Mouse (Mus musculus) embryonic facial prominence, embryonic 15.5 days (tissue): ENCODE measurements around the gene Sept9. TPM values are rescaled to one million over a fixed set of nuclear protein-coding genes. Genes with fewer than 3 reads are reported as not detected.

ENCODE experiments used
- ATAC-seq: fragments of 200-750 bp; cut with Nextera tagmentation; 2 replicates; pipeline ENCODE4 v1.8.0; 2017; ENCODE audit warnings: low read depth, moderate TSS enrichment; ENCODE audit not compliant: insufficient number of reproducible peaks, low FRiP score, low TSS enrichment
- H3K27ac ChIP-seq: fragments of 300-500 bp; sonication (generic); replicated peaks from 2 replicates; pipeline ENCODE4 v1.5.1; 2015; ENCODE audit warnings: mild to moderate bottlenecking, inconsistent platforms
- H3K27me3 ChIP-seq: fragments of 300-500 bp; sonication (generic); 2 replicates; pipeline ENCODE4 v1.6.1; 2015; ENCODE audit warnings: inconsistent platforms
- H3K36me3 ChIP-seq: fragments of 300-500 bp; sonication (generic); 2 replicates; pipeline ENCODE4 v1.6.1; 2015; ENCODE audit warnings: mild to moderate bottlenecking, inconsistent platforms
- H3K4me1 ChIP-seq: fragments of 300-500 bp; sonication (generic); 2 replicates; pipeline ENCODE4 v1.6.1; 2015; ENCODE audit warnings: inconsistent platforms
- H3K4me2 ChIP-seq: fragments of 300-500 bp; sonication (generic); replicated peaks from 2 replicates; pipeline ENCODE4 v1.6.1; 2015; ENCODE audit warnings: mild to moderate bottlenecking, inconsistent platforms
- H3K4me3 ChIP-seq: fragments of 300-500 bp; sonication (generic); replicated peaks from 2 replicates; pipeline ENCODE4 v1.5.1; 2015; ENCODE audit warnings: mild to moderate bottlenecking, inconsistent platforms
- H3K9ac ChIP-seq: fragments of 300-500 bp; sonication (generic); 2 replicates; pipeline ENCODE4 v1.6.1; 2015; ENCODE audit warnings: inconsistent platforms
- H3K9me3 ChIP-seq: fragments of 300-500 bp; sonication (generic); replicated peaks from 2 replicates; pipeline ENCODE4 v1.6.1; 2016; ENCODE audit warnings: inconsistent platforms
- WGBS: fragments of 180-500 bp; shearing (Covaris S2); methylation state at CpG from one replicate; pipeline ENCODE4 v1.1.7; 2015; 5-methylcytosine and 5-hydroxymethylcytosine counted together
- polyA plus RNA-seq: library from polyadenylated mRNA; unstranded; fragments of >200 nt; fragmentation: Nextera tagmentation; extraction: Ambion mirVana; gene quantifications from 2 replicates; pipeline ENCODE4 v1.2.1, GENCODE M21; 2015

Sept9 gene
- 150 and 157 TPM in 2 replicates for polyA plus RNA-seq

GRCm38 (mm10) chr11:117199282-117200175 lies at the start of gene Sept9:
TSS of gene Sept9 (plus strand) at chr11:117199661.
- H3K9me3 ChIP-seq = no peaks in the 10 kb centered on the region
- peaks cover 12% of the 10 kb centered on the region for H3K27me3 ChIP-seq
- no peak within 1 kb of the TSS for H3K27ac ChIP-seq
- no peaks in the 10 kb centered on the region for H3K36me3 ChIP-seq
- no peak for ATAC-seq
- H3K4me3 ChIP-seq = peak within 1 kb of the TSS; percentile 50
- H3K4me2 ChIP-seq = peak within 1 kb of the TSS; percentile 94
- WGBS = 2% methylated on average over 65 of the region's 70 CpGs
- peaks cover 46% of the 10 kb centered on the region for H3K4me1 ChIP-seq
- H3K9ac ChIP-seq = peak within 1 kb of the TSS; percentile 23

DNA sequence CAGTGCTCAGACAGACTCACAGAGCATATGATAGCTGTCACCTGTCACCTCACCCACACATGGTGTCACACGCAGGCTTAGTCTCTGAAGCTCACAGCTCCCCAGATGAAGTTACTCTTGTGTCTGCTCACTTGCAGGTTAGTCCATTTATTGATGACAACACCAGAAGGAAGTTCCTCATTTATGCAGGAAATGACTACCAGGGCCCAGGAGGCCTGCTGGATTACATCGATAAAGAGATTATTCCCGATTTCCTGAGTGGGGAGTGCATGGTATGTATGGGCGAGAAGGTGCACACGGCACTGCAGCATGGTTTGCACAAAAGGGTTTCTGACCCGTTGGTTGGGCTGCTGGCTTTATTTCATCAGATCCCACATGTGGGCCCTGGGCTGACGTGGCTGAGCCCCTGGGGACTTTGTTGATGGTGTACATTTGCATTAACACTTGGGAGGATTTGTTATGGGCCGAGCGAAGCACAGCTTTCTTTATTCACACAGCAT lies 48.9 kb upstream of the Sept9 start:
- Histone ChIP-seq H3K36me3 (peaks cover 85% of the 10 kb centered on the region), H3K9ac (no peak overlapping the region), H3K27me3 (no peaks in the 10 kb centered on the region; the same call in 1 of the 2 replicates), H3K4me1 (peaks cover 15% of the 10 kb centered on the region; the same call in 1 of the 2 replicates), H3K9me3 (no peaks in the 10 kb centered on the region), H3K27ac (no peak overlapping the region), H3K4me2 (no peak overlapping the region), H3K4me3 (no peak overlapping the region)
- WGBS = 61% methylated on average over 9 of the region's 9 CpGs
- no peak for ATAC-seq

DNA sequence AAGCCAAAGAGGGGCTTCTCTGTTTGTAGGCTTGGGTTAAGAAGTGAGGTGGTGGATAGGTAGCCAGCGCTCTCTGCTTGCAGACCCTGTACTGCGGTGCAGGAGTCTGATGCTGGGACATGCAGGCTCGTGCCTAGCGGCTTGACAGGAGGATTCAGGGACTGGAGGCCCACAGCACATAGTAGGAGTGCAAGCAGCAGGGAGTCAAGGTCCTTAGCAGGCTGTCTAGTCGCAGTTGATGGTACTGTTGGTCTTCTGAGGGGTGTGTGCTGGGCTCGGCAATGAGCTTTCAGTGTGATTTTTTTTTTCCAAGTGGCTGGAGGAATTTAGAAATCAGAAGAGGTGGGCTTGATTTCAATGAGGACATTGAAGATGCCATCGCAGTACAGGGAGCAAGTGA lies 48.0 kb upstream of the Sept9 start:
- H3K4me1 ChIP-seq = peaks cover 19% of the 10 kb centered on the region; the same call in 1 of the 2 replicates
- no peaks in the 10 kb centered on the region for H3K9me3 ChIP-seq
- no peak overlapping the region for H3K9ac ChIP-seq
- WGBS = 90% methylated on average over 7 of the region's 7 CpGs
- no peak for ATAC-seq
- no peaks in the 10 kb centered on the region; the same call in 1 of the 2 replicates for H3K27me3 ChIP-seq
- no peak overlapping the region for H3K4me2 ChIP-seq
- no peak overlapping the region for H3K27ac ChIP-seq
- no peak overlapping the region for H3K4me3 ChIP-seq
- H3K36me3 ChIP-seq = peaks cover 84% of the 10 kb centered on the region

- no peak overlapping the region for H3K9ac ChIP-seq
- H3K36me3 ChIP-seq = peaks cover 81% of the 10 kb centered on the region
- H3K4me2 ChIP-seq = no peak overlapping the region
- 46% methylated on average over 6 of the region's 6 CpGs for WGBS
- no peak overlapping the region for H3K27ac ChIP-seq
- H3K4me3 ChIP-seq = no peak overlapping the region
- H3K4me1 ChIP-seq = peaks cover 20% of the 10 kb centered on the region; the same call in 1 of the 2 replicates
- no peaks in the 10 kb centered on the region; the same call in 1 of the 2 replicates for H3K27me3 ChIP-seq
- no peak for ATAC-seq
- no peaks in the 10 kb centered on the region for H3K9me3 ChIP-seq
Observed at GRCm38 (mm10) chr11:117152541-117152940, 46.9 kb upstream of the Sept9 start.

- Histone ChIP-seq H3K4me1 (peaks cover 30% of the 10 kb centered on the region), H3K9me3 (no peaks in the 10 kb centered on the region), H3K27me3 (no peaks in the 10 kb centered on the region; the same call in 1 of the 2 replicates), H3K4me3 (no peak overlapping the region), H3K27ac (no peak overlapping the region), H3K9ac (no peak overlapping the region), H3K4me2 (no peak overlapping the region), H3K36me3 (peaks cover 79% of the 10 kb centered on the region)
- 64% methylated on average over 9 of the region's 9 CpGs for WGBS
- ATAC-seq = no peak
Observed at GRCm38 (mm10) chr11:117153553-117153952, 45.9 kb upstream of the Sept9 start.

GRCm38 (mm10) chr11:117154088-117154815 lies 45.2 kb upstream of the Sept9 start:
- Histone ChIP-seq H3K27me3 (no peaks in the 10 kb centered on the region; the same call in 1 of the 2 replicates), H3K9me3 (no peaks in the 10 kb centered on the region), H3K9ac (no peak overlapping the region), H3K4me3 (no peak overlapping the region), H3K27ac (no peak overlapping the region), H3K36me3 (peaks cover 77% of the 10 kb centered on the region), H3K4me2 (no peak overlapping the region), H3K4me1 (peaks cover 34% of the 10 kb centered on the region)
- 63% methylated on average over 7 of the region's 7 CpGs for WGBS
- ATAC-seq = no peak

- no peak for ATAC-seq
- H3K4me2 ChIP-seq = no peak overlapping the region
- no peaks in the 10 kb centered on the region for H3K9me3 ChIP-seq
- no peak overlapping the region for H3K27ac ChIP-seq
- H3K9ac ChIP-seq = no peak overlapping the region
- H3K36me3 ChIP-seq = peaks cover 62% of the 10 kb centered on the region
- H3K4me3 ChIP-seq = no peak overlapping the region
- WGBS = 22% methylated on average over 13 of the region's 15 CpGs
- H3K4me1 ChIP-seq = peaks cover 38% of the 10 kb centered on the region
- no peaks in the 10 kb centered on the region; the same call in 1 of the 2 replicates for H3K27me3 ChIP-seq
Observed at GRCm38 (mm10) chr11:117156725-117157124, 42.7 kb upstream of the Sept9 start.

DNA sequence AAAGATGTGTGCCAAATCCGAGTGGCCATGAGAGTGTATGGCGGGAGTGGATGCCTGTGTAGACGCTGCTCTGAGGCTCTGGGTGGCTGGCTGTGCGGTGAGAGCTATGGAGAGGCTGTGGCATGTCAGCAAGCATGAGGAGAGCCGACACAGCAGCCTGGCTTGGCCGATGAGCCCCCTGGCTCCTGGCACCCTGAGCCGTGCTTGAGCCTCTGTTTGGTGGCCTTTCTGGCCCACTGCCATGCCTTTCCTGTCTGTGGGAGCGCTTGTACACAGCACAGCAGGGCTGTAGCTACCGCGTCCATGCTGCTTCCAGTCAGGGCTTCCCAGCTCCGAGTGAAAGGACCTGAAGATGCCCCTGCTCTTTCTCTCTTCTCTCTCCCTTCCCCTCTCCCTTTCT lies 41.1 kb upstream of the Sept9 start:
- Histone ChIP-seq H3K4me3 (no peak overlapping the region), H3K36me3 (peaks cover 58% of the 10 kb centered on the region), H3K4me2 (no peak overlapping the region), H3K4me1 (peaks cover 30% of the 10 kb centered on the region), H3K27me3 (no peaks in the 10 kb centered on the region; the same call in 1 of the 2 replicates), H3K9ac (no peak overlapping the region), H3K9me3 (no peaks in the 10 kb centered on the region), H3K27ac (peak overlapping the region; percentile 8; the same call in 1 of the 2 replicates)
- 77% methylated on average over 11 of the region's 11 CpGs for WGBS
- no peak for ATAC-seq

- peaks cover 50% of the 10 kb centered on the region for H3K36me3 ChIP-seq
Observed at GRCm38 (mm10) chr11:117159257-117159945, 40.1 kb upstream of the Sept9 start.

GRCm38 (mm10) chr11:117159946-117160307 lies 39.5 kb upstream of the Sept9 start:
- Histone ChIP-seq H3K4me1 (peaks cover 22% of the 10 kb centered on the region), H3K27ac (0 out of 2 replicates have a peak overlapping the region, but pooled peaks have one; percentile 22), H3K27me3 (no peaks in the 10 kb centered on the region; the same call in 1 of the 2 replicates), H3K4me3 (no peak overlapping the region), H3K9me3 (no peaks in the 10 kb centered on the region), H3K9ac (no peak overlapping the region), H3K36me3 (peaks cover 45% of the 10 kb centered on the region), H3K4me2 (no peak overlapping the region)
- ATAC-seq = no peak
- 62% methylated on average over 5 of the region's 5 CpGs for WGBS

More at GRCm38 (mm10) chr11:117159257-117159945, 40.1 kb upstream of the Sept9 start:
- Histone ChIP-seq H3K9me3 (no peaks in the 10 kb centered on the region), H3K4me2 (no peak overlapping the region), H3K27ac (0 out of 2 replicates have a peak overlapping the region, but pooled peaks have one; percentile 22), H3K27me3 (no peaks in the 10 kb centered on the region; the same call in 1 of the 2 replicates), H3K9ac (no peak overlapping the region), H3K4me1 (peaks cover 22% of the 10 kb centered on the region), H3K4me3 (no peak overlapping the region)
- ATAC-seq = no peak
- WGBS = 72% methylated on average over 13 of the region's 13 CpGs
